Mouse (Mus musculus) intestine, postnatal 0 days (tissue): ENCODE data around the gene Praf2. TPM values are rescaled to one million over a fixed set of nuclear protein-coding genes. Genes with fewer than 3 reads are reported as not detected.

Experiments used
- ATAC-seq: fragments of 200-750 bp; cut with Nextera tagmentation; 2 replicates; pipeline ENCODE4 v1.8.0; 2017; ENCODE audit warnings: mild to moderate bottlenecking, moderate TSS enrichment, moderate library complexity
- H3K27ac ChIP-seq: fragments of 300-500 bp; sonication (generic); 2 replicates; pipeline ENCODE4 v1.5.1; 2014; ENCODE audit warnings: mild to moderate bottlenecking, low read depth, low read length, moderate library complexity
- H3K27me3 ChIP-seq: fragments of 300-500 bp; sonication (generic); replicated peaks from 2 replicates; pipeline ENCODE4 v1.6.1; 2014; ENCODE audit warnings: low read length, mixed read lengths; ENCODE audit not compliant: control insufficient read depth, insufficient read depth
- H3K36me3 ChIP-seq: fragments of 300-500 bp; sonication (generic); 2 replicates; pipeline ENCODE4 v1.6.1; 2014; ENCODE audit warnings: mild to moderate bottlenecking, moderate library complexity; ENCODE audit not compliant: control insufficient read depth, insufficient read depth
- H3K4me1 ChIP-seq: fragments of 300-500 bp; sonication (generic); replicated peaks from 2 replicates; pipeline ENCODE4 v1.6.1; 2014; ENCODE audit warnings: antibody characterized with exemption, low read length, mixed read lengths; ENCODE audit not compliant: control insufficient read depth, insufficient read depth
- H3K4me2 ChIP-seq: fragments of 300-500 bp; sonication (generic); replicated peaks from 2 replicates; pipeline ENCODE4 v1.6.1; 2014; ENCODE audit warnings: low read depth, mild to moderate bottlenecking, moderate library complexity
- H3K4me3 ChIP-seq: fragments of 300-500 bp; sonication (generic); 2 replicates; pipeline ENCODE4 v1.5.1; 2014; ENCODE audit warnings: low read depth, low read length
- H3K9ac ChIP-seq: fragments of 300-500 bp; sonication (generic); 2 replicates; pipeline ENCODE4 v1.6.1; 2014; ENCODE audit warnings: mild to moderate bottlenecking, low read depth, low read length
- H3K9me3 ChIP-seq: fragments of 300-500 bp; sonication (generic); 2 replicates; pipeline ENCODE4 v1.6.1; 2016; ENCODE audit warnings: mixed run types; ENCODE audit not compliant: control insufficient read depth
- CTCF ChIP-seq: sonication (generic); IDR thresholded peaks from 2 replicates; pipeline ENCODE4 v1.5.1; 2016; ENCODE audit warnings: low read depth, mild to moderate bottlenecking, control low read depth, antibody characterized with exemption, moderate library complexity
- WGBS: fragments of 180-500 bp; shearing (Covaris S2); extraction: QIAGEN DNeasy Blood & Tissue Kit; methylation state at CpG from one replicate; pipeline ENCODE4 v1.1.7; 2014; 5-methylcytosine and 5-hydroxymethylcytosine counted together
- polyA plus RNA-seq: library from polyadenylated mRNA; unstranded; fragments of >200 nt; fragmentation: Nextera tagmentation; extraction: Ambion mirVana; gene quantifications from 2 replicates; pipeline ENCODE4 v1.2.1, GENCODE M21; 2015

The Praf2 gene
- polyA plus RNA-seq, 1 experiment from 2014 or later, result 24.0 TPM

DNA sequence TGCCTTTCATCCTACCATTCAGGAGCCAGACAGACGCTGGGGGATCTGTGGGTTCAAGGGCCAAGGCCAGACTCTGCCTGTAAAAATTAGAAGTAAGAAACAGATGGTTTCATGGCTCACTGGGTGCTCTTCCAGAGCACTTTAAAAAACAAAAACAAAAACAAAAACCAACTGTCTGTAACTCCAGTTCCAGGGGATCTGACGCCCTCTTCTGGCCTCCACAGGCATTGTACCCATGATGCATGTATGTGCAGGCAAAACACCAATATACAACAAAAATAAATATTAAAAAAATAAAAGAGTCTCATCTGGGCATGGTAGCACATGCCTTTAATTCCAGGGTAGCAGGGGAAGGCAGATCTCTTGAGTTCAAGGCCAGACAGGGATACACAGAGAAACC lies 44.5 kb downstream of the Praf2 start:
- Histone ChIP-seq H3K36me3 (peaks cover 24% of the 10 kb centered on the region; the same call in 1 of the 2 replicates), H3K4me3 (no peak overlapping the region), H3K4me2 (no peak overlapping the region), H3K27me3 (no peaks in the 10 kb centered on the region), H3K9me3 (no peaks in the 10 kb centered on the region), H3K4me1 (no peaks in the 10 kb centered on the region), H3K9ac (no peak overlapping the region), H3K27ac (no peak overlapping the region)
- WGBS, result 50% methylated on average over 2 of the region's 2 CpGs
- ATAC-seq, result no peak
- TF ChIP-seq CTCF, result peak; percentile 53

DNA sequence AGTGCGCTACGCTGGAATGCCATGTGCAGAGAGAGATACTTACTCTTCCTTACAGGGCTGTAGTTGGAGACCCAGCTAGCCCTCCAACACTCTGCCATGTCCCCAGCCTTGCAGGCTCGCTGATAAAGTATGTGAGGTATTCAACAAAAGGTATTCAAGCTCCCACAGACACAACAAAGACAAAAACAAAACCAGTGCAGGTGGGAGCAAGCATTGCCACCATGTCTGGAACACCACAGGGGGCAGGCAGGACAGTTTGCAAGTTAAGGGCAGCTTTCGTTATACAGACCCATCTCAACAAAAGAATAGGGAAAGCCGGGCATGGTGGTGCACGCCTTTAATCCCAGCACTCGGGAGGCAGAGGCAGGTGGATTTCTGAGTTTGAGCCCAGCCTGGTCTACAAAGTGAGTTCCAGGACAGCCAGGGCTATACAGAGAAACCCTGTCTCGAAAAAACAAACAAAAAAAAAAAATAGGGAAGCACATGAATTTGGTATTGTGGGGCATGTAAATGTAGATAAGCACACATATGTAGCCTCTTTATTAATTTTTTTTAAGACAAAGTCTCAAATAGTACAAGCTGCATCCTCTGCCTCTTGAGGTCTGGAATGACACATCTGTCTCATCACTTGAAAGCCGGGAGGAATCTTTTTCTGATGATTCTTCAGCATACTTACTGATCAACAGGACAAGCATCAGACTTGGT lies 47.4 kb downstream of the Praf2 start:
- no peaks in the 10 kb centered on the region for H3K27me3 ChIP-seq
- H3K4me3 ChIP-seq, result no peak overlapping the region
- H3K9me3 ChIP-seq, result no peaks in the 10 kb centered on the region
- H3K36me3 ChIP-seq, result peaks cover 15% of the 10 kb centered on the region; the same call in 1 of the 2 replicates
- 74% methylated on average over 9 of the region's 9 CpGs for WGBS
- no peak for ATAC-seq
- no peak overlapping the region for H3K4me2 ChIP-seq
- no peaks in the 10 kb centered on the region for H3K4me1 ChIP-seq
- no peak for TF ChIP-seq CTCF
- H3K27ac ChIP-seq, result no peak overlapping the region
- no peak overlapping the region for H3K9ac ChIP-seq

DNA sequence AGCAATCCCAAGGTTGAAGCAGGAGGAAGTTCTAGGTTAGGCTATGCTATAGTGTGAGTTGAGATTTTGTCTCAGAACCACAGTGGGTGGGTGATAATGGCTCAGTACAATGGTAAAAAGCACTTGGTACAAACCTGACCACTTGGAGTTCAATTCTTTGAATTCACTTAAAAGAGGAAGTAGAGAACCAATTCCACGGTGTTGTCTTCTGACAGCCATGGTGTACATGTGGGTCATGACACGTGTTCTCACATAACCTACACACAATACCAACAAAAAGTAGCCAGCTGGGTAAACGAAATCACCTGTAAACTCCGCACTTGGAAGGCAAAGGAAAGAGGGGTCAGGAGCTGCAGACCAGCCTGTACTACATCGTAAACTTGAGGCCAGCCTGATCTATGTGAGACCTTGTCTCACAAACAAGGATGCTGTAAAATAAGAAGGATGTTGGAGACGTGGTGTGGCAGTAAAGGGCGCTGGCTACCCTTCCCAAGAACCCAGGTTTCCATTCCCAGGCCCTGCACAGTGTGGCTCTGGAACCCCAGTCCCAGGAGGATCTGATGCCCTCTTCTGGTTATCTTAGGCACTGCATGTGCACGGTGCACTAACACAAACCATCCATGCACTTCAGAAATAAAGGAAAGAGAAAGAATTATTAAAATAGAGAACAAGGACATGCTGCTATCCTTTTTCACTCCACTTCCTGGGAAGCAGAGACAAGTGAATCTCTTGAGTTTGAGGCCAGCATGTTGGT lies 48.3 kb downstream of the Praf2 start:
- TF ChIP-seq CTCF, result peak; percentile 79
- Histone ChIP-seq H3K4me2 (no peak overlapping the region), H3K9ac (no peak overlapping the region), H3K27me3 (no peaks in the 10 kb centered on the region), H3K4me1 (no peaks in the 10 kb centered on the region), H3K4me3 (no peak overlapping the region), H3K36me3 (peaks cover 8% of the 10 kb centered on the region; the same call in 1 of the 2 replicates), H3K9me3 (no peaks in the 10 kb centered on the region), H3K27ac (no peak overlapping the region)
- WGBS, result 49% methylated on average over 8 of the region's 8 CpGs
- ATAC-seq, result no peak; the same call in 1 of the 2 replicates

DNA sequence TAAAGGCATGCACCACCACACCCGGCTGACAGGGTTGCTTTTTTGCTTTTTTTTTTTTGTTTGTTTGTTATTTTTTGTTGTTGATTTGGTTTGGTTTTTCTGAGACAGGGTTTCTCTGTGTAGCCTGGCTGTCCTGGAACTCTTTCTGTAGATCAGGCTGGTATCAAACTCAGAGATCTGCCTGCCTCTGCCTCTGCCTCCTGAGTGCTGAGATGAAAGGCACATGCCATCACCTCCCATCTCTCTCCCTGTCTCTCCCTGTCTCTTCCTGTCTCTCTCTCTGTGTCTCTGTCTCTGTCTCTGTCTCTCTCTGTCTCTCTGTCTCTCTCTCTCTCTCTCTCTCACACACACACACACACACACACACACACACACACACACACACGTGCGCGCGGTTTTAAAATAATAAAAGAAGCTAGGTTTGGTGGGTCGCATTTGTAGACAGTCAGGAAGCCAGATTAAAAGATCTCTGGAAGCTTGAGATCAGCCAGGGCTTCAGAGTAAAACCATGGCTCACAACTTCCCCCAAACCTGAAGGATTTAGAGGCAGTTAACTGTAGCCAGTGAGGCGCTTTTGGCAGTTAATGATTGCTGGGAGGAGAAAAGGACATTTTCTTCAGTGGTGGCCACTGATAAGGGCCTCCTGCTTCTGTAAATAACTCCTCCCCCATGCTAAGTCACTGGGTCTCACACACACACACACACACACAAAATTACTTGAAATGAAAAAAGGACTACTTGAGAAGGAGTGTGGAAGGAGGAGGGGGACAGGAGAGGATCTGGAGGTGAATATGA lies 50.4 kb downstream of the Praf2 start:
- Histone ChIP-seq H3K36me3 (peaks cover 2% of the 10 kb centered on the region; the same call in 1 of the 2 replicates), H3K9ac (no peak overlapping the region), H3K4me2 (no peak overlapping the region), H3K9me3 (no peaks in the 10 kb centered on the region), H3K4me1 (no peaks in the 10 kb centered on the region), H3K4me3 (no peak overlapping the region), H3K27me3 (no peaks in the 10 kb centered on the region), H3K27ac (no peak overlapping the region)
- no peak for TF ChIP-seq CTCF
- WGBS, result 53% methylated on average over 7 of the region's 7 CpGs
- ATAC-seq, result no peak

- WGBS, result 17% methylated on average over 3 of the region's 3 CpGs
- Histone ChIP-seq H3K4me3 (no peak overlapping the region), H3K27me3 (no peaks in the 10 kb centered on the region), H3K4me1 (no peaks in the 10 kb centered on the region), H3K4me2 (no peak overlapping the region), H3K27ac (no peak overlapping the region), H3K9me3 (no peaks in the 10 kb centered on the region), H3K9ac (no peak overlapping the region), H3K36me3 (no peaks in the 10 kb centered on the region)
- TF ChIP-seq CTCF, result no peak
- ATAC-seq, result no peak
Observed at GRCm38 (mm10) chrX:7779294-7779693, 51.1 kb downstream of the Praf2 start.

Other genes starting within 250 kb of the Praf2 start
- gene Foxp3, start 154.8 kb upstream of the Praf2 start, polyA plus RNA-seq, result 0.05 TPM in 1 of 2 replicates, not detected in the other
- gene Ppp1r3f, start 154.2 kb upstream of the Praf2 start, polyA plus RNA-seq, result 0.56 and 0.83 TPM in 2 replicates
- 21.9 and 24.8 TPM in 2 replicates for gene Ccdc22, start 122.9 kb upstream of the Praf2 start, polyA plus RNA-seq
- gene Cacna1f, start 121.4 kb upstream of the Praf2 start, polyA plus RNA-seq, result not detected in 2 replicates
- gene Syp, start 90.0 kb upstream of the Praf2 start, polyA plus RNA-seq, result 5.4 and 5.7 TPM in 2 replicates
- 3.4 and 4.3 TPM in 2 replicates for gene Prickle3, start 71.2 kb upstream of the Praf2 start, polyA plus RNA-seq
- 113 and 124 TPM in 2 replicates for gene Plp2, start 57.0 kb upstream of the Praf2 start, polyA plus RNA-seq
- gene Magix, start 47.2 kb upstream of the Praf2 start, polyA plus RNA-seq, result 1.4 and 1.6 TPM in 2 replicates
- gene Gpkow, start 31.3 kb upstream of the Praf2 start, polyA plus RNA-seq, result 13.8 and 14.6 TPM in 2 replicates
- gene Wdr45, start 14.1 kb upstream of the Praf2 start, polyA plus RNA-seq, result 19.3 and 19.5 TPM in 2 replicates
- gene Gm45208, start 6.2 kb upstream of the Praf2 start, polyA plus RNA-seq, result not detected in 2 replicates
- 20.7 and 22.2 TPM in 2 replicates for gene Ccdc120, start 22.5 kb downstream of the Praf2 start, polyA plus RNA-seq
- gene Tfe3, start 34.1 kb downstream of the Praf2 start, polyA plus RNA-seq, result 15.3 and 16.2 TPM in 2 replicates
- gene Gripap1, start 61.3 kb downstream of the Praf2 start, polyA plus RNA-seq, result 17.6 and 22.2 TPM in 2 replicates
- 0.60 and 0.68 TPM in 2 replicates for gene Kcnd1, start 93.8 kb downstream of the Praf2 start, polyA plus RNA-seq
- 21.0 and 22.8 TPM in 2 replicates for gene Otud5, start 112.9 kb downstream of the Praf2 start, polyA plus RNA-seq
- gene Pim2, start 149.8 kb downstream of the Praf2 start, polyA plus RNA-seq, result 9.2 and 10.2 TPM in 2 replicates
- 24.3 and 27.0 TPM in 2 replicates for gene Slc35a2, start 155.6 kb downstream of the Praf2 start, polyA plus RNA-seq
- 63.1 and 64.3 TPM in 2 replicates for gene Pqbp1, start 170.8 kb downstream of the Praf2 start, polyA plus RNA-seq
- 106 and 109 TPM in 2 replicates for gene Timm17b, start 170.9 kb downstream of the Praf2 start, polyA plus RNA-seq
- not detected in 2 replicates for gene Gm10491, start 179.4 kb downstream of the Praf2 start, polyA plus RNA-seq
- not detected in 2 replicates for gene Gm10490, start 181.1 kb downstream of the Praf2 start, polyA plus RNA-seq
- 17.5 and 18.0 TPM in 2 replicates for gene Pcsk1n, start 191.4 kb downstream of the Praf2 start, polyA plus RNA-seq
- gene Eras, start 200.2 kb downstream of the Praf2 start, polyA plus RNA-seq, result not detected in 2 replicates
- gene Hdac6, start 219.4 kb downstream of the Praf2 start, polyA plus RNA-seq, result 4.6 and 5.4 TPM in 2 replicates
- gene Gata1, start 249.6 kb downstream of the Praf2 start, polyA plus RNA-seq, result 0.08 TPM in 1 of 2 replicates, not detected in the other